Comparison of ENCODE assay signal across 21 mouse cellular contexts in genomic region chr11:53427993-53428715, GRCm38 (mm10). TPM values are rescaled to one million over a fixed set of nuclear protein-coding genes. Genes with fewer than 3 reads are reported as not detected.
A peak's percentile ranks its signal among the peaks of the same experiment; 100 is the strongest.
DNase-seq lines count a peak whose midpoint lies in the region; ATAC-seq and TF ChIP-seq lines count a peak whose summit lies in the region.
"Had no signal": no experiment of that assay in that cellular context is flagged by ENCODE, and none has a peak within 500 bp of the region (broad histone marks: within the 10 kb centered on the region; RNA-seq: fewer than 3 reads in every experiment).

No protein-coding gene starts in this region.

- H3K9ac ChIP-seq in heart, adult 2 months (ENCODE audit: low read depth, low read length), result no peak overlapping the region
- no peak overlapping the region for H3K9ac ChIP-seq in liver, adult 2 months (ENCODE audit: low read depth, low read length)
- no peak overlapping the region for H3K9ac ChIP-seq in liver, postnatal 0 days (replicated peaks)
- H3K9ac ChIP-seq: embryonic facial prominence, embryonic 13.5 days; forebrain, embryonic 13.5 days; heart, embryonic 13.5 days; hindbrain, embryonic 15.5 days had no signal

- H3K4me3 ChIP-seq in heart, adult 2 months, result no peak overlapping the region
- H3K4me3 ChIP-seq in liver, adult 2 months (ENCODE audit: insufficient read depth, low read depth, low read length), result no peak overlapping the region
- H3K4me3 ChIP-seq in liver, postnatal 0 days (ENCODE audit: low read depth, low read length), result no peak overlapping the region
- H3K4me3 ChIP-seq in myocyte, result no peak overlapping the region
- H3K4me3 ChIP-seq: embryonic facial prominence, embryonic 13.5 days; forebrain, embryonic 13.5 days; heart, embryonic 13.5 days; hindbrain, embryonic 15.5 days had no signal

- intact Hi-C loops in heart, adult 2 months (cut with DNase I), result no loop called here

- H3K4me1 ChIP-seq in heart, adult 2 months (ENCODE audit: control insufficient read depth, insufficient read depth, low read length), result peaks cover 4% of the 10 kb centered on the region
- H3K4me1 ChIP-seq in liver, adult 2 months (ENCODE audit: control insufficient read depth, insufficient read depth, low read length), result peaks cover 31% of the 10 kb centered on the region
- peaks cover 35% of the 10 kb centered on the region for H3K4me1 ChIP-seq in liver, postnatal 0 days (ENCODE audit: insufficient read depth)

- H3ac ChIP-seq in myocyte (ENCODE audit: control insufficient read depth, insufficient read length), result no peak overlapping the region

- H3K79me2 ChIP-seq in heart, adult 2 months (replicated peaks; ENCODE audit: control insufficient read depth, insufficient read depth, low read length), result no peaks in the 10 kb centered on the region
- peaks cover 4% of the 10 kb centered on the region; the same call in 1 of the 2 replicates for H3K79me2 ChIP-seq in liver, adult 2 months (ENCODE audit: control insufficient read depth, insufficient read depth, low read length)
- H3K79me2 ChIP-seq in myocyte (ENCODE audit: control insufficient read depth, insufficient read depth), result peaks cover 19% of the 10 kb centered on the region

- WGBS in heart, adult 2 months, result 83% methylated on average over 3 of the region's 3 CpGs
- 47% methylated on average over 3 of the region's 3 CpGs for WGBS in liver, adult 2 months
- 88% methylated on average over 3 of the region's 3 CpGs for WGBS in liver, postnatal 0 days (ENCODE audit: insufficient replicate concordance)

- TF ChIP-seq POLR2A in heart, adult 2 months (IDR thresholded peaks at IDR 0.05; ENCODE audit: insufficient read depth, low read depth, low read length), result peak; percentile 43; the same call in 1 of the 2 replicates
- no peak for TF ChIP-seq POLR2A in liver, adult 2 months (IDR thresholded peaks at IDR 0.05; ENCODE audit: extremely low read depth, insufficient read depth, low read length)
- peak; percentile 6 for TF ChIP-seq POLR2A in myocyte (IDR thresholded peaks at IDR 0.05; ENCODE audit: insufficient read length, low read depth)

- H3K27me3 ChIP-seq in heart, adult 2 months (ENCODE audit: control insufficient read depth, insufficient read depth, low read length), result no peaks in the 10 kb centered on the region
- no peaks in the 10 kb centered on the region for H3K27me3 ChIP-seq in liver, adult 2 months (ENCODE audit: control insufficient read depth, insufficient read depth, low read length)
- H3K27me3 ChIP-seq in liver, postnatal 0 days (ENCODE audit: insufficient read depth, low read length), result no peaks in the 10 kb centered on the region
- H3K27me3 ChIP-seq in myocyte (ENCODE audit: control insufficient read depth, insufficient read depth, insufficient read length), result no peaks in the 10 kb centered on the region
- H3K27me3 ChIP-seq: embryonic facial prominence, embryonic 13.5 days; forebrain, embryonic 13.5 days; heart, embryonic 13.5 days; hindbrain, embryonic 15.5 days had no signal

- TF ChIP-seq CTCF in heart, adult 2 months (IDR thresholded peaks at IDR 0.05), result no peak
- TF ChIP-seq CTCF in liver, adult 2 months (IDR thresholded peaks at IDR 0.05; ENCODE audit: low read depth, low read length), result no peak
- no peak for TF ChIP-seq CTCF in liver, postnatal 0 days (IDR thresholded peaks at IDR 0.05; ENCODE audit: low read depth)

- H3K4me2 ChIP-seq in liver, postnatal 0 days (ENCODE audit: low read depth, low read length), result no peak overlapping the region
- H3K4me2 ChIP-seq in myocyte (ENCODE audit: low read depth), result no peak overlapping the region
- H3K4me2 ChIP-seq: embryonic facial prominence, embryonic 13.5 days; forebrain, embryonic 13.5 days; heart, embryonic 13.5 days; hindbrain, embryonic 15.5 days had no signal

- no peak for ATAC-seq in liver, postnatal 0 days
- ATAC-seq: forebrain, embryonic 13.5 days had no signal

- H3K27ac ChIP-seq in heart, adult 2 months, result no peak overlapping the region
- no peak overlapping the region for H3K27ac ChIP-seq in liver, adult 2 months (replicated peaks; ENCODE audit: insufficient read depth, low read depth, low read length)
- H3K27ac ChIP-seq in liver, postnatal 0 days (ENCODE audit: low read depth), result no peak overlapping the region
- H3K27ac ChIP-seq: embryonic facial prominence, embryonic 13.5 days; forebrain, embryonic 13.5 days; heart, embryonic 13.5 days; hindbrain, embryonic 15.5 days had no signal

- no peaks in the 10 kb centered on the region for H3K9me3 ChIP-seq in liver, postnatal 0 days (ENCODE audit: low read length)
- H3K9me3 ChIP-seq: embryonic facial prominence, embryonic 13.5 days; forebrain, embryonic 13.5 days; heart, embryonic 13.5 days; hindbrain, embryonic 15.5 days had no signal

- no peaks in the 10 kb centered on the region for H3K36me3 ChIP-seq in heart, adult 2 months (ENCODE audit: control insufficient read depth, insufficient read depth, low read length)
- H3K36me3 ChIP-seq in liver, adult 2 months (ENCODE audit: control insufficient read depth, insufficient read depth, low read length), result peaks cover 6% of the 10 kb centered on the region; the same call in 1 of the 2 replicates
- peaks cover 9% of the 10 kb centered on the region for H3K36me3 ChIP-seq in liver, postnatal 0 days (replicated peaks; ENCODE audit: insufficient read depth, low read length)
- H3K36me3 ChIP-seq in myocyte (ENCODE audit: control insufficient read depth, insufficient read depth), result peaks cover 18% of the 10 kb centered on the region

- no peak for TF ChIP-seq EP300 in heart, adult 2 months (IDR thresholded peaks at IDR 0.05; ENCODE audit: insufficient read depth, low read depth, low read length)
- no peak for TF ChIP-seq EP300 in liver, postnatal 0 days (IDR thresholded peaks at IDR 0.05; ENCODE audit: low read depth)

- DNase-seq in heart, adult 2 months, result no peak
- no peak for DNase-seq in heart, adult 8-10 months (ENCODE audit: low spot score)
- DNase-seq in liver, adult 2 months (ENCODE audit: extremely low read depth, low read depth, low spot score), result peak; percentile 57
- DNase-seq in liver, postnatal 0 days, result no peak
- no peak for DNase-seq in right cerebral cortex, postnatal 36 days (ENCODE audit: low spot score in 2 of 2)
- DNase-seq: adrenal gland, adult 8-10 months; cerebellum, adult 11 months; cerebellum, adult 9-10 months; cerebellum, postnatal 25 days; gastrocnemius, postnatal 36 days; heart, adult 18-20 months; heart, postnatal 36 days had no signal

TF ChIP-seq in myocyte, 11 proteins besides CTCF, POLR2A, EP300 and RAD21:
- no peak for TF ChIP-seq CEBPB (IDR thresholded peaks at IDR 0.05; ENCODE audit: insufficient read depth, poor library complexity, severe bottlenecking)
- TF ChIP-seq REST (IDR thresholded peaks at IDR 0.05; ENCODE audit: insufficient read depth, insufficient read length), result no peak
- no peak for TF ChIP-seq MAX (IDR thresholded peaks at IDR 0.05; ENCODE audit: low read depth)
- TF ChIP-seq E2F4 (IDR thresholded peaks at IDR 0.05; ENCODE audit: insufficient read depth), result no peak
- no peak for TF ChIP-seq USF1 (IDR thresholded peaks at IDR 0.05; ENCODE audit: low read depth)
- no peak for TF ChIP-seq POLR2AphosphoS2 (IDR thresholded peaks at IDR 0.05; ENCODE audit: insufficient read length, low read depth)
- no peak for TF ChIP-seq TCF3 (IDR thresholded peaks at IDR 0.05; ENCODE audit: insufficient read length, low read depth)
- TF ChIP-seq TCF12 (IDR thresholded peaks at IDR 0.05; ENCODE audit: insufficient read depth, poor library complexity, severe bottlenecking), result no peak
- no peak for TF ChIP-seq SRF (IDR thresholded peaks at IDR 0.05; ENCODE audit: control insufficient read depth, insufficient read length, low read depth)
- no peak for TF ChIP-seq MYOD1 (IDR thresholded peaks at IDR 0.05; ENCODE audit: control insufficient read depth in 1 of 3, insufficient read length in 2 of 3, low read depth in 2 of 3)
- no peak for TF ChIP-seq MYOG (IDR thresholded peaks at IDR 0.05; ENCODE audit: control insufficient read depth in 1 of 3, insufficient read depth in 1 of 3, insufficient read length in 2 of 3, low read depth in 2 of 3)

RNA-seq across cellular contexts. Expression of gene Uqcrq, which starts 2.5 kb away (rescaled TPM):
- 1,000 to 10,000 TPM; 2,451 to 2,926 TPM for total RNA-seq in heart, adult 2 months (2021)
- 1,535 and 1,905 TPM in 2 replicates for polyA plus RNA-seq in heart, adult 2 months (2012; rRNA removed)
- total RNA-seq in heart, adult 8-10 months (2022), result 1,000 to 10,000 TPM; 2,591 to 2,839 (median 2,740) TPM
- total RNA-seq in liver, adult 2 months (2014; rRNA removed), result 256 TPM in 2 replicates
- polyA plus RNA-seq in liver, adult 2 months (2012; rRNA removed), result 1,230 and 1,408 TPM in 2 replicates
- polyA plus RNA-seq in liver, postnatal 0 days (2015; fragmentation: Nextera tagmentation; extraction: Ambion mirVana), result 1,453 and 1,461 TPM in 2 replicates
- 1,153 TPM for polyA plus RNA-seq in myocyte (2012; fragmentation: generic; extraction: Trizol)

RNA-seq across cellular contexts. Expression of gene Gdf9, which starts 2.7 kb away (rescaled TPM):
- under 1 TPM; 0.37 to 0.43 TPM for total RNA-seq in heart, adult 2 months (2021)
- 0.39 and 1.5 TPM in 2 replicates for polyA plus RNA-seq in heart, adult 2 months (2012; rRNA removed)
- total RNA-seq in heart, adult 8-10 months (2022), result under 1 TPM; 0.14 to 0.44 (median 0.29) TPM
- total RNA-seq in liver, adult 2 months (2014; rRNA removed), result 0.09 and 0.34 TPM in 2 replicates
- polyA plus RNA-seq in liver, adult 2 months (2012; rRNA removed), result 0.21 and 0.47 TPM in 2 replicates
- polyA plus RNA-seq in liver, postnatal 0 days (2015; fragmentation: Nextera tagmentation; extraction: Ambion mirVana), result 0.15 and 0.18 TPM in 2 replicates
- polyA plus RNA-seq in myocyte (2012; fragmentation: generic; extraction: Trizol), result 3.7 TPM

RNA-seq across cellular contexts. Expression of gene Leap2, which starts 5.2 kb away (rescaled TPM):
- not detected for total RNA-seq in heart, adult 2 months (2021)
- polyA plus RNA-seq in heart, adult 2 months (2012; rRNA removed), result not detected in 2 replicates
- not detected for total RNA-seq in heart, adult 8-10 months (2022)
- total RNA-seq in liver, adult 2 months (2014; rRNA removed), result 133 and 140 TPM in 2 replicates
- polyA plus RNA-seq in liver, adult 2 months (2012; rRNA removed), result 114 and 168 TPM in 2 replicates
- 198 and 209 TPM in 2 replicates for polyA plus RNA-seq in liver, postnatal 0 days (2015; fragmentation: Nextera tagmentation; extraction: Ambion mirVana)
- not detected for polyA plus RNA-seq in myocyte (2012; fragmentation: generic; extraction: Trizol)
- total RNA-seq: adrenal gland, adult 8-10 months; ES-E14; gastrocnemius, adult 8-10 months; gastrocnemius, postnatal 36 days; heart, adult 18-20 months; heart, postnatal 36 days had no signal
- polyA plus RNA-seq: brain, embryonic 14.5 days; embryonic facial prominence, embryonic 13.5 days; forebrain, embryonic 13.5 days; heart, postnatal 0 days had no signal

RNA-seq across cellular contexts. Expression of gene Gm10447, which starts 28.8 kb away (rescaled TPM):
- not detected for total RNA-seq in heart, adult 2 months (2021)
- not detected in 2 replicates for polyA plus RNA-seq in heart, adult 2 months (2012; rRNA removed)
- total RNA-seq in heart, adult 8-10 months (2022), result not detected
- 0.46 and 0.60 TPM in 2 replicates for total RNA-seq in liver, adult 2 months (2014; rRNA removed)
- 1.3 and 2.5 TPM in 2 replicates for polyA plus RNA-seq in liver, adult 2 months (2012; rRNA removed)
- polyA plus RNA-seq in liver, postnatal 0 days (2015; fragmentation: Nextera tagmentation; extraction: Ambion mirVana), result 0.06 and 0.25 TPM in 2 replicates
- 0.02 TPM for polyA plus RNA-seq in myocyte (2012; fragmentation: generic; extraction: Trizol)
- total RNA-seq: ES-E14; gastrocnemius, postnatal 36 days; heart, adult 18-20 months; heart, postnatal 36 days had no signal
- polyA plus RNA-seq: brain, embryonic 14.5 days; forebrain, embryonic 13.5 days; hindbrain, embryonic 15.5 days had no signal

RNA-seq across cellular contexts. Expression of gene Shroom1, which starts 28.9 kb away (rescaled TPM):
- total RNA-seq in heart, adult 2 months (2021), result under 1 TPM; 0.34 to 0.91 TPM
- polyA plus RNA-seq in heart, adult 2 months (2012; rRNA removed), result 0.53 and 0.80 TPM in 2 replicates
- under 1 TPM; 0.57 to 0.82 (median 0.73) TPM for total RNA-seq in heart, adult 8-10 months (2022)
- total RNA-seq in liver, adult 2 months (2014; rRNA removed), result 12.8 and 15.4 TPM in 2 replicates
- 36.6 and 43.4 TPM in 2 replicates for polyA plus RNA-seq in liver, adult 2 months (2012; rRNA removed)
- polyA plus RNA-seq in liver, postnatal 0 days (2015; fragmentation: Nextera tagmentation; extraction: Ambion mirVana), result 5.5 TPM in 2 replicates
- polyA plus RNA-seq in myocyte (2012; fragmentation: generic; extraction: Trizol), result 0.88 TPM

Comparison
In these comparisons a context has a peak if more than half of its experiments do, and no peak if none do; other contexts are left out.
1. RNA of gene Leap2, which starts 5.2 kb away (polyA plus RNA-seq): 198 to 209 TPM in liver, postnatal 0 days and 114 to 168 TPM in liver, adult 2 months; not detected in heart, adult 2 months and not detected in myocyte (single experiment); every median in the first group is over 100 times any median in the second.